Mouse (Mus musculus) left cerebral cortex, postnatal 25 days (tissue): ENCODE measurements at regions not wholly inside any gene's neighbourhood (a gene's known extent, or its start where the extent isn't known, plus 50 kb on each side); places are given as distances from the start of the nearest gene placed in this dataset.

Experiments used
- DNase-seq, 2 experiments: peaks; one replicate each; pipeline ENCODE4 v3.0.0; 2022; ENCODE audit warnings: low spot score in 2 of 2, mixed read lengths in 1 of 2
- intact Hi-C: fragments of 180-260 bp; cut with DNase I; formaldehyde crosslinking; loops from one replicate; pipeline ENCODE4 v1.15.1; 2025

- intact Hi-C loops = no loop called here
- no peak for DNase-seq
Measured at GRCm38 (mm10) chr13:99037131-99037530, 52.8 kb upstream of the 1700024P04Rik start.
